Mouse (Mus musculus) left cerebral cortex, postnatal 25 days (tissue): ENCODE data around the gene Cfap221. TPM values are rescaled to one million over a fixed set of nuclear protein-coding genes. Genes with fewer than 3 reads are reported as not detected.

Experiments used
- DNase-seq, 2 experiments: peaks; one replicate each; pipeline ENCODE4 v3.0.0; 2022; ENCODE audit warnings: low spot score in 2 of 2, mixed read lengths in 1 of 2
- intact Hi-C: fragments of 180-260 bp; cut with DNase I; formaldehyde crosslinking; loops from one replicate; pipeline ENCODE4 v1.15.1; 2025
- total RNA-seq, 2 experiments: library from RNA; stranded (reverse); gene quantifications; 2 replicates each; pipeline ENCODE4 v1.2.3; 2021

Gene Cfap221
- under 1 TPM; 0.57 to 0.69 TPM for total RNA-seq

DNA sequence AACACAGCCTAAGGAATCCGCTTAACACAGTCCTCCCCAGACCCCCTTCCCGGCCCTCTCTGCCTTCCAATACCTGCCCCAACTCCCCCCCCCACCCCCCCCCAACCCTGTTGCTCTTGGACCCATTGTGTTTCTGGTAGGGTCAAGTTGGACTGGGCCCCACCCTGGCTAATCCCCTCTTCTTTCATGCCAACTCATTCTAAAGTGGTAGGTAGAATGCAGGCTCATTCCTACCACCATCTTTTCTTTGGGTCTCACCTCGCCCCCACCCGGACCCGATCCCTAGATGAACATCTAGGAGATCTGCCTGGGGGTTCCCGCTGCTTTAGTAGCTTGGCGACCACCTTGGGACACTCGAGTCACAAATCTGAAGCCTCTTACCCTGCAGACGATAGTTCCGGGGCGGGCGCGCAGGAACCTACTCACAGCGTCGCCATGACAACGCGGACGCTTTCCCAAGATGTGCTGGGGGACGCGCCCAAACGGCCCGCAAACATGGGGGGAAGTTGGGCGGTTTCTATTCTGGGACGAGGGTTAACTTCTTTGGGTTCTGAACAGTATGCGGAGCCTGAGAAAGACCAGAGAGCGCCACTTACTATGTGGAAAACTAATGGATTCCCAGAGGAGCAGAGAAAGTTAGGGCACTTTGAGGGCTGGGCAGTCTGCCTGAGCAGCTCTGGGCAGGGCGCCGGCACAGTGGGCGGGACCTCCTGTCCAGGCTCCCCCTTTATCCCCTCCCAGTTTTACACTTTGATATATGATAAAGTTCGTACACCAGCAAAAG is at the start of gene Cfap221:
TSS of gene Cfap221 (minus strand) at position 437 of the 784 bp plus-strand sequence.
- intact Hi-C loops = no loop called here
- DNase-seq = peak; percentile 66 to 70

GRCm38 (mm10) chr1:120044584-120044983 is 47.5 kb upstream of the Cfap221 start:
- no peak for DNase-seq
- intact Hi-C loops = no loop called here

DNA sequence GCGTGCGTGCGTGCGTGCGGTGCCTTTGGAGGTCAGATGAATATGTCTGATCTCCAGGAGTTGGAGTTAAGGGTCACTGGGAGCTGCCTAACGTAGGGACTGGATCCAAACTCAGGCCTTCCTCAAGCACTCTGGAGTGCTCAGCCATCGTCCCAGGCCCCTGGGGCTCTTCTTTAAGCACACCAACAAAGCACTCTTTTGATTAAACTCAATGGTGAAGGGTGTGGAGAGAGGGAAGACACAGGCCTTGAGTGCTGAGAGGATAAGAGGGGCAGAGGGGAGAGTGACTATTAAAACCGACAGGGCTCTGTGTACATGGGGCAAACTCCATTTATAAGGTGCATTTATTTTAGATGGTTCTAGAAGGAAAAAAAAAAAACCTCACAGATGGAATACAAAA is 45.4 kb upstream of the Cfap221 start:
- intact Hi-C loops = no loop called here
- no peak for DNase-seq

DNA sequence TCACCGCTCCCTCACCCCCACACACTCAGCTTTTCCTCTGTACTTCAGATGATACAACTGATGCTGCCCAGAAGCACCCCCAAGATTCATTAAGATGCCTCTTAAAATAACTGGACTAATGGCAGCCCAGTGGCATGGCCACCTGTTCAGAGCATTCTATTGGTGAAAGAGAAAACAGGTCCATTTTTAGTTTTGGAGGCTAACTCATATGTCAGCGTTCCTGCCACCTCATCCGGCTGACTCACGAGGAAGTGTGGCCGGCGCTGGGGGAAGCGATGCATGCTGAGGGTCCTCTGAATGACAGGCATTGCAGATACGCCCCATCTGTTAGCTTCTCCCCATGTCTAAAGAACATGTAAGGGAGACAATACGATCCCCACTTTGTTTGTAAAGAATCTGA is 41.6 kb upstream of the Cfap221 start:
- intact Hi-C loops = no loop called here
- DNase-seq = no peak

DNA sequence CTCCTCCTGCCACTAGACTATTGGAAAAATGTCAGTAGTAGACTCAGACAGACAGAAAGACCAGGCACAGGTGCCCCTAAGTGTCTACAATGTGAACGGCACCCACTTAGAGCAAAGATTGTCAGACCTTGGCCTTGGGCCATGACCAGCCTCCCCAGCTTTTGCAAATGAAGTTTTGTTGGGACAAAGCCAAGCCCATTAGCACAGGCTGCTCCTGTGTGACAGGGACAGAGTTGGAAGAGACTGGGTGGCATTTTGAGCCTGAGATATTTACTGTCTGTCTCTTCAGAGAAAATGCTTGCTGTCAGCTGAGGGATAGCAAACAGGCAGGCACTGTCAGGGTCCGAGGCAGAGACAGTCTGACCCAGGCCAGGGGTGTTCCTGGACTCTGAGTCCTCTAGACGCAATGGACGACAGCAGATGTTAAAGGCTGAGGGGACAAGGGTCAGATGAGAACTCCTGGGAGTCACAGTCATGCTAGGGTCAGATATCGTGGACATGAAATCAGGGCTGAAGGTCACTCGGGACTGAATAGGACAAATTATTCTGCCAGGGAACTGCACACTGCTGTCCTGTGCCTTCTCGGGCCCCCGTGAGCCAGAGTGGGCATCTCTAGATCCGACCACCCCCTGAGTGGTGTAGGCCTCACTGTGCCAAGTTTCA is 40.1 kb upstream of the Cfap221 start:
- DNase-seq = no peak
- intact Hi-C loops = no loop called here

DNA sequence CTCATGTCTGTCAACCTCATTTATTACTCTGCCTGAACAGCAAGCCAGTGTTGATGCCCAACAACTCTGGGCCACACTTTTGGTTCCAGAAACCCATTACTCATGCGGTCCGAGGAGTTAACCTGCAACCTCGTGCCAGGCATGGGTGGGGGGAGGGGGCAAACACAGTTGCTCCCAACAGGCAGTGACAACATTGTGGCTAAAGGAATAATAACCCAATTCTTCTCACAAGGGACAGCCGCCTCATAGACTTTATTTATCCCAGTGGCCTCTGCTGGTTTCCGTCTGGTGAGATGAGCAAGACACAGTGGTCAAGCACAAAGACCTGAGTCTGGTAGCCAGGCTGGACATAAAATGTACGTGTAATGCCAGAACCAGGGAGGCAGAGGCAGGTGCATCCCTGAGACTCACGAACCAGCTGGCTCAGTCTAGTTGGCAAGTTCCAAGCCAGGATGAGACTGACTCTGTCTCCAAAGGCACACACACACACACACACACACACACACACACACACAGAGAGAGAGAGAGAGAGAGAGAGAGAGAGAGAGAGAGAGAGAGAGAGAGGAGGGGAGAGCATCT is 38.5 kb upstream of the Cfap221 start:
- DNase-seq = no peak
- intact Hi-C loops = no loop called here

GRCm38 (mm10) chr1:120034793-120035192 is 37.8 kb upstream of the Cfap221 start:
- intact Hi-C loops = loop anchor here (5.0 kb wide), 1 partner anchor 118 kb away; no protein-coding TSS in a partner anchor
- DNase-seq = no peak

DNA sequence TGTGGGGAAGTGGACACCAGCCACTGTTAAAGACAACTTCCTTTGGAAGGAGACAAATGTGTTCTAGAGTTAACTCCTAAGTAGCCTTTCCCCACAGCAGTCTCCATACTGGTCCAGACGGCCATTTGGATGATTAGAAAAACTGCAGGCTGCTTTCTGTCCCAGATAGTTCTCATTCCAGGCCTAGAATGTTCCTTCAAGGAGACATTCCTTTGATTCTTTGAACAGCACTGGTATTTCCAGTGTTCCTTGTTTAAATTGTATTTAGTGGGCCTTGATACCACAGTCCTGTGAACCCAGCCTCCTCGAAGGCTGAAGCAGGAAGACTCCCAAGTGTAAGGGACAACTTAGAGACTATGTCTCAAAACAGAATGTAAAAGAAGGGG is 36.4 kb upstream of the Cfap221 start:
- DNase-seq = no peak
- intact Hi-C loops = loop anchor here (1.0 to 5.0 kb wide), 2 partner anchors 60 to 119 kb away; no protein-coding TSS in a partner anchor

DNA sequence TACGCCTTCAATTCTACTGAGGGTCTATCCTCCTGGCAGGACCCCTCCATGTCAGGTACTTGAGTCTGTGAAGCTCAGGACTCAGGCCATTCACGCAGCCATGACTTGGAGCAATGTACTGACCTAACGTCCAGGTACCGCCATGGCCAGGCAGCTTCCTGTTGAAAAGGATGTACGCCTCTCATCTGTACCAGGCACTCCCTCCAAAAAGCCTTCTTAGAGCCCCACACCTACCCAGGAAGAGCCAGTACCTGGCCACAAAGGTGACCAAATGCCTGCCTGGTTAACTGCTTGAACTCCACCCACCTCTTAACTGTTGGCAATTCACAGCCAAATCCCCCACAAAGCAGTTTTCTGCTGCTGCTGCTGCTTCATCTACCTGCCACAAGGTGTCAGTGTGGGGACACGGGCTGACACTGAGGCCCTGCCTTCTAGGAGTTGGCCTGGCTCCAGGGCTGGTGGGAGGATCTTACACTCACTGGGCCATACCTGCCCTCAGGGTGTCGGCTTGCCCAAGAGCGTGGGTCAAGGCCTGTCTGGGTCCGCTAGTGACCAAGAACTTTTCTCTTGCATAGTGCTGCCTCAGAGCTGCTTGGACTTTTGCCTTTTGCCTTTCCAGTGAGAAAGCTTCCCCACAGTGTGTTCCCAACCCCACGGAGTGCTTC is 35.9 kb upstream of the Cfap221 start:
- DNase-seq = peak; percentile 77 to 79
- intact Hi-C loops = loop anchor here (1.0 to 5.0 kb wide), 2 partner anchors 60 to 119 kb away; no protein-coding TSS in a partner anchor

DNA sequence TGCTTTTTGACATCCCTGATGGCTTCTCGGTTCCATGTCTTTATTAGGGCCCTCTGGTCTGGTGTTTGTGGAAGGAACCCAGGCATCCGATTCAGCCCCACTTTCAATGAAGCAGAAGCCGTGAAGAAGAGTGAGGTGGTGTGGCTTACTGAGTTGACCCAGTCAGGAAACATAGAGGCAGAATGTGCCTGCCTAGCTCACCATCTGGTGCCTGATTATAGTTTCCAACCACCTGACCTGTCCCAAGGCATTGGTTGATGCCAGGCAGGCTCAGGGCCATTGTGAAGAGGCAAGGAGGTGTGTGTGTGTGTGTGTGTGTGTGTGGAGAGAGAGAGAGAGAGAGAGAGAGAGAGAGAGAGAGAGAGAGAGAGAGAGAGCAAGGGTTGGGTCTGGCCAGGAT is 33.4 kb upstream of the Cfap221 start:
- intact Hi-C loops = loop anchor here (5.0 kb wide), 1 partner anchor 122 kb away; no protein-coding TSS in a partner anchor
- DNase-seq = no peak

GRCm38 (mm10) chr1:120027693-120028092 is 30.7 kb upstream of the Cfap221 start:
- no peak for DNase-seq
- intact Hi-C loops = no loop called here

DNA sequence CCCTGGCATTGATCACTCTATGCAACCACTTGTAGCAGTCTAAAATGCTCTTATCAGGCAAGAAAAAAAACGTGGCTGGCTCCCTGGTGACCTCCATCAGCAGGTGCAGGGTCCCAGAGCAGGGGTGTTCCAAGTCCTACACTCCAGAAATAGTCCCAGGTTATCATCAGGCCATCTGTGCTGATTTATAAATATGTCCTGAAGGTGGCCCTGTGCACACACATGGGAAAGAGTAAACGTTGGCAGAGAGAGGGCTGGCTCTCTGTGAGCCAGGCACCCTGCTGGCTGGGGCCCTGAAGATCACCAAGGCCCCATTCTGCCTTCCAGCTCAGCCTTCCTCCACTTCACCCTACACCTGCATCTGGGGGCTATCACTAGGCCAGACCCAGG is 28.0 kb upstream of the Cfap221 start:
- no peak for DNase-seq
- intact Hi-C loops = no loop called here

DNA sequence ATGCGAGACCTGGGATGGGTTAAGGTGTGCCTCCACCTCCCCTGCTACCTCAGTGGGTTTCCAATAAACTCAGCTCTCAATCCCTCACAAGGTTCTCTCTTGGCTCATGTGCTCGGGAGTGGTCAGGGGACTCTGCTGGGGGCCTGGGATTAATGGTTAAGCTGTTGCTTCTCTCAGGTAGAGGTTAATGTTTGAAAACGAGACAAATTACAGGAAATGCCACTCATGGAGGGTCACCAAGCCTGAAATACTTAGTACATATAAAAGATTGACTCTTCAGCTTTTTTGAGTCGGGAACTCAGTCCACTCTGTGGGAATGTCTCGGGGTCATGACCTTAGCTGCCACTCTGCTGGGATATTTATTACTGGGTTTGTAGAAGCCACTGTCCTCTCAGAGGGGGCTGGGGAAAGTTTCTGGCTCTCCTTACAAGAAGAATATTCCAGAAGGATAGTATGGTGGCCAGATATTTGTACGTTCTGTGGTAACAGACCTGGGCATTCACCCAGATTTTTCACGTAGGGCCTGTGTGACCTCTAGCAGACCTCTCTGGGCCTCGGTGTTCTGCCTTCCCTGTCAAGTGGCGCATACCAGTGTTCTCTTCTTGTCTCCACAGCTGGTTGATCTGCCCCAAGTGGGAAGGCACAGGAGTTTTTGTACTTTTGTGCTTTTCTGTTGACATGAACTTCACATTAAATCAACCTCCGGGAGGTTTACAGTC is 27.5 kb upstream of the Cfap221 start:
- intact Hi-C loops = no loop called here
- DNase-seq = no peak

DNA sequence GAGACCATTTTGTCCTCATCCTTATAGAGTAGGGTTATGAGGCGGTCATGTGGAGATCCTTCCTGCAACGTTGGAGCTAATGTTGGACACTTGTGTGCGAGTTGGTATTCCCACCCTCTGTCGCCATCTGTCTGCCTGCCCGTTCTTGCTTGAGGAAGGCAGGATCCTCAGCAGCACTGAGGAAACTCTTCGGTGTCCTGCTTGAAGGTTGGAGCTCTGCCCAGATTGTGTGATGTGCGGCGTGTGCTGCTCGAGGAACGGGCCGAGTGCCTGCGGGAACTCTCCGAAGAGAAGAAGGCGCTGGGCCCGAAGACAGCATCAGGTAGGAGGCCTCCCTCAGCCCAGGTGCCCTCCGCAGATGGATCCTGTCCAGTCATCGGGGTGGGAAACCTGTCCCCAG is 24.9 kb upstream of the Cfap221 start:
- peak; percentile 34 to 70 for DNase-seq

GRCm38 (mm10) chr1:120020322-120020897 is 23.4 kb upstream of the Cfap221 start:
- intact Hi-C loops = no loop called here
- no peak for DNase-seq

More for the DNA sequence above, 24.9 kb upstream of the Cfap221 start:
- intact Hi-C loops = no loop called here

DNA sequence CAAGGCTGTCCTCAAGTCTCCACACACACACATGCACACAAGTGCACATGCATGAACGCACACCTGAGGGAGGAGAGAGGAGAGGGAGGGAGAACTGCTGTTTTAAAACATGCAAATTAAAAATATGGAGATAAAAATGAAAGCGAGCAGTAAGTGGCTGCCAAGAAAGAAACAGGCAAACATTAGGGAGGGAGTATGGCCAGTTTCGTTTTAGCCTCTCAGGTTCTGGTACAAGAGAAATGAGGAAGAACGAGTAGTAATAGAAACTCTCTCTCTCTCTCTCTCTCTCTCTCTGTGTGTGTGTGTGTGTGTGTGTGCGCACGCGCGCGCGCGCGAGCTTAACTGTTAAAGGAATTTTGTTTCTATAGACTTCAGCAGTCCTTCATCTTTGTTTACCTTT is 22.4 kb upstream of the Cfap221 start:
- no peak for DNase-seq
- intact Hi-C loops = no loop called here

GRCm38 (mm10) chr1:120018900-120019299 is 21.9 kb upstream of the Cfap221 start:
- no peak for DNase-seq
- intact Hi-C loops = no loop called here

- DNase-seq = no peak
- intact Hi-C loops = no loop called here
Observed at GRCm38 (mm10) chr1:120016240-120016639, 19.2 kb upstream of the Cfap221 start.

- intact Hi-C loops = no loop called here
- DNase-seq = peak; percentile 43 to 56
Observed at GRCm38 (mm10) chr1:120013111-120013510, 16.1 kb upstream of the Cfap221 start.
